Mouse (Mus musculus) forebrain, embryonic 13.5 days (tissue): Measurements from ENCODE around the gene F830045P16Rik. TPM values are rescaled to one million over a fixed set of nuclear protein-coding genes. Genes with fewer than 3 reads are reported as not detected.

Experiments used
- ATAC-seq: fragments of 200-750 bp; cut with Nextera tagmentation; 2 replicates; pipeline ENCODE4 v1.8.0; 2017
- H3K27ac ChIP-seq: fragments of 300-500 bp; sonication (generic); 2 replicates; pipeline ENCODE4 v1.5.1; 2015; ENCODE audit warnings: inconsistent platforms, mild to moderate bottlenecking, moderate library complexity
- H3K27me3 ChIP-seq: fragments of 300-500 bp; sonication (generic); 2 replicates; pipeline ENCODE4 v1.6.1; 2015; ENCODE audit warnings: mild to moderate bottlenecking, inconsistent platforms
- H3K36me3 ChIP-seq: fragments of 300-500 bp; sonication (generic); 2 replicates; pipeline ENCODE4 v1.6.1; 2015; ENCODE audit warnings: mild to moderate bottlenecking, inconsistent platforms; ENCODE audit not compliant: poor library complexity, severe bottlenecking
- H3K4me1 ChIP-seq: fragments of 300-500 bp; sonication (generic); 2 replicates; pipeline ENCODE4 v1.6.1; 2015; ENCODE audit warnings: inconsistent platforms
- H3K4me2 ChIP-seq: fragments of 300-500 bp; sonication (generic); 2 replicates; pipeline ENCODE4 v1.6.1; 2015; ENCODE audit warnings: inconsistent platforms, mild to moderate bottlenecking, moderate library complexity
- H3K4me3 ChIP-seq: fragments of 300-500 bp; sonication (generic); 2 replicates; pipeline ENCODE4 v1.5.1; 2015; ENCODE audit warnings: mild to moderate bottlenecking, inconsistent platforms
- H3K9ac ChIP-seq: fragments of 300-500 bp; sonication (generic); 2 replicates; pipeline ENCODE4 v1.6.1; 2015; ENCODE audit warnings: mild to moderate bottlenecking, inconsistent platforms
- H3K9me3 ChIP-seq: fragments of 300-500 bp; sonication (generic); replicated peaks from 2 replicates; pipeline ENCODE4 v1.6.1; 2016; ENCODE audit warnings: inconsistent platforms
- WGBS: fragments of 180-500 bp; shearing (Covaris S2); methylation state at CpG from one replicate; pipeline ENCODE4 v1.1.7; 2015; 5-methylcytosine and 5-hydroxymethylcytosine counted together
- polyA plus RNA-seq: library from polyadenylated mRNA; unstranded; fragments of >200 nt; fragmentation: Nextera tagmentation; extraction: Ambion mirVana; gene quantifications from 2 replicates; pipeline ENCODE4 v1.2.1, GENCODE M21; 2015

F830045P16Rik gene
- polyA plus RNA-seq, 1 experiment from 2014 or later: not detected

- Histone ChIP-seq H3K9me3 (no peaks in the 10 kb centered on the region), H3K4me2 (no peak overlapping the region), H3K4me3 (no peak overlapping the region), H3K9ac (no peak overlapping the region), H3K4me1 (peaks cover 11% of the 10 kb centered on the region), H3K27me3 (no peaks in the 10 kb centered on the region), H3K36me3 (no peaks in the 10 kb centered on the region), H3K27ac (no peak overlapping the region)
- WGBS: 83% methylated on average over 7 of the region's 7 CpGs
- no peak for ATAC-seq
Observed at GRCm38 (mm10) chr2:129569120-129569519, 32.7 kb upstream of the F830045P16Rik start.

DNA sequence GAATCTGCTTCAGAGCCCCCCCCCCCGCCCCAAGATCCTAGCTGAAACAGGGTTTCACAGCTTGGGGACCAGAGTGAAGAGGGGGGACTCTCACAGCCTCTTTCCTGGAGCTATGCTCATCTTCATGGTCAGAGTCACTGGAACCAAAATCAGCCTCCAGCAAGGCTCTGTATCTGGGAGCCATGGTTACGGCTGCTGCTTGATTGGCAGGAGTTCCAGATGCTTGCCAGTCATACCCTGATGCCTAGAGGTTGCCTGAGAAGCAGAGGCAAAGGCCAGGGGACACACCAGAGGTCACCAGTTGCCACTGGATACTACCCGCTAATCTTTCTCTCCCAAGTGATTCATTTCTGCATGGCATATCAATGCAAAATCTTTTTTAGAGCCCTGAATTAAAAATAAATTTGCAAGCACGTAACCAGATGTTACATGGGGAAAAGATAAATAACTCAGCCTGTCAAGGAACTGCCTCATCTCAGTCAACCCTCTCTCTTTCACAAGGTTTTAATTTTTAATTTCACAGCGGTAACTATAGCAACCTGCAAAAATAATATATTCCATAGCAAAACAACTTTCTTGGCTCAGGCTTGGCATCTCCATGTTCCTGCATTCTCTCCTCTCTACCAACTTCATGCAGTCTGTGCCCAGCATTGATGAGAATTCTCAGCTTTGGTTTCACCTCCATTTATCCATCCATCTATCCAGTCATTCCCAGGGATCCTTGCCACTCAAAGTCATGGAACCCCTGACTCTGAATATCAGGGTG, 27.7 kb upstream of the F830045P16Rik start:
- Histone ChIP-seq H3K9ac (no peak overlapping the region), H3K9me3 (no peaks in the 10 kb centered on the region), H3K4me2 (no peak overlapping the region), H3K4me3 (no peak overlapping the region), H3K36me3 (no peaks in the 10 kb centered on the region), H3K27me3 (no peaks in the 10 kb centered on the region), H3K27ac (no peak overlapping the region), H3K4me1 (no peaks in the 10 kb centered on the region)
- ATAC-seq: 0 out of 2 replicates have a peak, but pooled peaks have one; percentile 30
- WGBS: 74% methylated on average over 5 of the region's 5 CpGs

DNA sequence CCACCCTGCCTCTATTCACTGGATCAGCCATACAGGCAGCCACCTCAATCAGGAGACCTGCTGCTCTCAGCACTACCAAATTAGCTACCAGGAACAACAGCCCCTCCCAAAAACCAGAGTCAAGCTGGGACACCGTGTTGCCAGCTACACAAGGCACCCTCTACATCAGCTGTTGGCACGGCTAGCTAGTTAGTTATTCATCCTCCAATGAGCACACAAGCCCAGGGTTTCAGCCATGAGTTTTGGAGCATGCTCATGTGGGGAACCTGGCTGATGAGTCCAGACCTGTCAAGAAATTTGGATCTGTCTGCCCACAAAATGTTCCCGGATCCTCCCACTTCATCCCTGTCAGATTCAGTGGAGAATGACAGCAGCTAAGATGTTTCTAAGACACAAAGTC, 25.4 kb upstream of the F830045P16Rik start:
- no peak overlapping the region for H3K4me2 ChIP-seq
- no peaks in the 10 kb centered on the region for H3K9me3 ChIP-seq
- no peak overlapping the region for H3K27ac ChIP-seq
- no peak for ATAC-seq
- H3K4me3 ChIP-seq: no peak overlapping the region
- H3K4me1 ChIP-seq: peaks cover 4% of the 10 kb centered on the region; the same call in 1 of the 2 replicates
- H3K9ac ChIP-seq: no peak overlapping the region
- no peaks in the 10 kb centered on the region for H3K36me3 ChIP-seq
- H3K27me3 ChIP-seq: no peaks in the 10 kb centered on the region
- WGBS: 65% methylated on average over 3 of the region's 3 CpGs

DNA sequence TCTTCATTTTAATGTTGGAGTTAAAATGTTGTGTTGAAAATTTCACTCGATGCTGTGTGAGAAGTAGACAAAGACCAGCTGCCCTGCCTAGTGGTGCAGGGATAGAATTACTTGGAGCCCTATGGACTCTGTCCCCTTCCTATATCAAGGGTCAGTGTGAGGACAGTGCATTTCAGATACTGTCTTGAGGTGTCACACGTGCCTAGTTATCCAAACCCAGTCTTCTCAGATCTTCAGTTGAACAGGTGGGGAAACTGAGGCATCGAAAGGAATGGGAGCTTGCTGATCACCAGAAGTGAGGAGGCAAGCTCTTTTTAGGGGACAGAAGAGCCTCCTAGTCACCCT, 22.4 kb upstream of the F830045P16Rik start:
- H3K36me3 ChIP-seq: no peaks in the 10 kb centered on the region
- no peak overlapping the region for H3K9ac ChIP-seq
- no peak for ATAC-seq
- H3K9me3 ChIP-seq: no peaks in the 10 kb centered on the region
- no peak overlapping the region for H3K4me3 ChIP-seq
- no peaks in the 10 kb centered on the region for H3K27me3 ChIP-seq
- no peak overlapping the region for H3K4me2 ChIP-seq
- 78% methylated on average over 3 of the region's 3 CpGs for WGBS
- no peak overlapping the region for H3K27ac ChIP-seq
- H3K4me1 ChIP-seq: peaks cover 4% of the 10 kb centered on the region; the same call in 1 of the 2 replicates

GRCm38 (mm10) chr2:129558008-129558874, 21.8 kb upstream of the F830045P16Rik start:
- Histone ChIP-seq H3K9me3 (no peaks in the 10 kb centered on the region), H3K4me3 (no peak overlapping the region), H3K4me2 (no peak overlapping the region), H3K27me3 (no peaks in the 10 kb centered on the region), H3K4me1 (peaks cover 4% of the 10 kb centered on the region; the same call in 1 of the 2 replicates), H3K36me3 (no peaks in the 10 kb centered on the region), H3K27ac (no peak overlapping the region), H3K9ac (no peak overlapping the region)
- no peak for ATAC-seq
- WGBS: 51% methylated on average over 12 of the region's 12 CpGs

DNA sequence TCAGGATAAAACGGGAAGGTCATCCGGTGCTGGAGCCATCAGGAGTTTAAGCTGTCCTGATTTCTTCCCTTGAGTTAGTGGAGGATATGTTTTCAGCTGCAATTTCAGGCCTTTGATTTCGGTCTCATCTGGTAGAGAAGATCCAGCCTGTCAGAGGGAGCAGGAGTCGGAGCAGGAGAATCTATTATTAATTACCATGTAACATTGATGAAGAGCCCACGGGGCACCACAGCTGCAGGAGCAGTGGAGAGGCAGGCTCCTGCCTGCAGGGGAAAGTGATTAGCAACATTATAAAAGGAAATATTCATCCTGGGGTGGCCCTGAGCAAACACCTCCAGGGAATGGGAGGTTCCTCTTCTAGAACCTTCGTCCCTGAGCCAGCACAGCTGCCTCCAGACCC, 19.7 kb upstream of the F830045P16Rik start:
- Histone ChIP-seq H3K4me1 (peaks cover 4% of the 10 kb centered on the region; the same call in 1 of the 2 replicates), H3K27me3 (no peaks in the 10 kb centered on the region), H3K9ac (no peak overlapping the region), H3K9me3 (no peaks in the 10 kb centered on the region), H3K27ac (no peak overlapping the region), H3K36me3 (no peaks in the 10 kb centered on the region), H3K4me2 (no peak overlapping the region), H3K4me3 (no peak overlapping the region)
- WGBS: 71% methylated on average over 6 of the region's 6 CpGs
- ATAC-seq: no peak

DNA sequence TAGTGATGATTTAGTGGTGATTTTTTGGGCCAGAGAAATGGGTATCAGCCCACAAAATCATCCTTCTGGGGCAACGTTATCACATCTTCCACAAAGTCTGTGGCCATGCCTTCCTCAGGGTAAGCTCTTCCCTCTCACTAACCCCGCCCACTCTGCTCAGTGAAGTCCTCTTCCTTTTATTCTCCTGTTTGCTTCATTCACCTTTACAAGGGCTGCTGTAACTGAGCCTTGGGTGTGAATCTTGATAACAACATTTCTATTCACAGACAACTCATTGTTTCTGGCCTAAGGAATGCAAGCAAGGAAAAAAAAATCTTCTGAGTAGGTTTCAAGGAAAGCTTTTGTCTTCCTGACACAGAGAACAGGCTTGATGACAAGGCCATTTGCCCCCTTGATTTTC, 14.4 kb upstream of the F830045P16Rik start:
- 60% methylated on average over 2 of the region's 2 CpGs for WGBS
- Histone ChIP-seq H3K4me3 (no peak overlapping the region), H3K9me3 (no peaks in the 10 kb centered on the region), H3K9ac (no peak overlapping the region), H3K27ac (no peak overlapping the region), H3K36me3 (no peaks in the 10 kb centered on the region), H3K27me3 (no peaks in the 10 kb centered on the region), H3K4me2 (no peak overlapping the region), H3K4me1 (no peaks in the 10 kb centered on the region)
- no peak for ATAC-seq

DNA sequence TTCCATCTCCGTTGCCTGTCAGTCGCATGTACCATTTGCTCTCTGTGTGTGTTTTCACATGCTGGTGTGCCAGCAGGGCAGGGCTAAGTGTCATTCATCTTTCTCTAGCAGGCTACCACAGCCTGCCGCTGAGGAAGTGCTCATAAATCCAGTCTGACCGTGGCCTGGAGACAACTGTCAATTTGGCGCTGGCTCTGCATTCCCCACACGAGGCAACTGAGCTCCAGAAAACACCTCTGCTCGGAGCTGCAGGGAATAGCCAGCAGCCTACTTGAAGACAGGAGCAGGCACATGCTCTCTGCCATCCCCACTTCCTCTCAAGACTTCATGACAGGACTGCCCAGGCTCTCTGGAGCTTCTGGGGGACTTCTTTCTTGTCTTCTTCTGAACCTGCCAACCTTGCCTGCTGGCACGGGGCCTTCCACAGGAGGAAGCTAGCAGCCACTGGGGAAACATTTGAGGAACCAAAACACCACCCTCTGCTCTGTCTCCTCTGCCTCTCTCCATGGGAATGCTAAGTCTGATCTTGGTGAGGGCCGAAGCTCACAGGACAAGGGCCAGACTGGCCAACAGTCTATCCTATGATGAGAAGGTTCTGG, 13.2 kb upstream of the F830045P16Rik start:
- WGBS: 77% methylated on average over 9 of the region's 9 CpGs
- Histone ChIP-seq H3K27me3 (no peaks in the 10 kb centered on the region), H3K36me3 (no peaks in the 10 kb centered on the region), H3K27ac (no peak overlapping the region), H3K9me3 (no peaks in the 10 kb centered on the region), H3K4me3 (no peak overlapping the region), H3K9ac (no peak overlapping the region), H3K4me2 (no peak overlapping the region), H3K4me1 (peaks cover 5% of the 10 kb centered on the region)
- no peak for ATAC-seq

DNA sequence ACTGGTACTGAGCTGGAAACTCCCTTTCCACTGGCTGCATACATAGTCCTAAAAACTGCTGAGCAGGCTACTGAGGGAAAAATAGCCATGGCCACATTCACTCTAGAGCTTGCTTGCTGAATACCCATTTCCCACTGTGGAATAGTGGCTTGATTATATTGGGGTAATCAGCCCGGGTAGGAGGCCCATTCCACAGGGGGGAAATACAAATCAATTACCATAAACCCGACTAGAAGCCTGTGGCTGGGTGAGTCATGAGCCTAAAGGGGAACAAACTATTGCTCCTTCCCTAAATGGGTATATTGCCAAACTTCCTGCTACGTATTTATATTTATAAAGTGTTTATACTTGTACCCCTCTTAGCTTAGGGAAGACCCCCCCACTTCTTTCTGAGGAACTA, 10.4 kb upstream of the F830045P16Rik start:
- Histone ChIP-seq H3K27ac (no peak overlapping the region), H3K36me3 (no peaks in the 10 kb centered on the region), H3K4me2 (no peak overlapping the region), H3K9ac (no peak overlapping the region), H3K4me1 (peaks cover 11% of the 10 kb centered on the region), H3K4me3 (no peak overlapping the region), H3K9me3 (no peaks in the 10 kb centered on the region), H3K27me3 (no peaks in the 10 kb centered on the region)
- WGBS: 77% methylated on average over 3 of the region's 3 CpGs
- ATAC-seq: no peak

GRCm38 (mm10) chr2:129545596-129545995, 9.2 kb upstream of the F830045P16Rik start:
- H3K4me3 ChIP-seq: no peak overlapping the region
- WGBS: 83% methylated on average over 7 of the region's 7 CpGs

GRCm38 (mm10) chr2:129544919-129545318, 8.5 kb upstream of the F830045P16Rik start:
- Histone ChIP-seq H3K27ac (peak overlapping the region; percentile 40; the same call in 1 of the 2 replicates), H3K9me3 (no peaks in the 10 kb centered on the region), H3K9ac (no peak overlapping the region), H3K27me3 (no peaks in the 10 kb centered on the region), H3K36me3 (no peaks in the 10 kb centered on the region), H3K4me2 (no peak overlapping the region), H3K4me1 (peaks cover 11% of the 10 kb centered on the region), H3K4me3 (no peak overlapping the region)
- ATAC-seq: 0 out of 2 replicates have a peak, but pooled peaks have one; percentile 29
- 57% methylated on average over 3 of the region's 3 CpGs for WGBS

More at GRCm38 (mm10) chr2:129545596-129545995, 9.2 kb upstream of the F830045P16Rik start:
- no peak for ATAC-seq
- H3K27ac ChIP-seq: no peak overlapping the region
- H3K4me1 ChIP-seq: peaks cover 11% of the 10 kb centered on the region
- H3K9me3 ChIP-seq: no peaks in the 10 kb centered on the region
- no peaks in the 10 kb centered on the region for H3K27me3 ChIP-seq
- no peaks in the 10 kb centered on the region for H3K36me3 ChIP-seq
- no peak overlapping the region for H3K4me2 ChIP-seq
- no peak overlapping the region for H3K9ac ChIP-seq

DNA sequence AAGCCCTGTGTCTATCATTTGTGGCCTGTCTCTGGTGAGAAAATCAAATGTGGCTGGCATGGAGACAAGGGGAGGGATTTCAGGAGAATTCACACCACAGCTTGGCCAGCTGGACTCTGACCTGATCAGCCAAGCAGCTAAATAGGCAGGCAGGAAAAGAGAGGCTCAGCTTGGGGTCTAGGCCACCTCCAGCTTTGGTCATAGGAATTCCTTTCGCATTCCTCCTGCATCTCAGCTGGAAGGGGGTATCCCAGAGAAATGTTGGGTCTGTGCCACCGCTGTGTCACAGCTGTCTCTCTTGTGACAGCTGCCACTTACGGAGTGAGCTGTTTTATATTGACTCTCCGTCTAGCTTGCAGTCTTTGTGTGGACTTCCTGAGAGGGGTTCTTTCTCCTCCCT, 8.0 kb upstream of the F830045P16Rik start:
- no peaks in the 10 kb centered on the region for H3K36me3 ChIP-seq
- 14% methylated on average over 4 of the region's 4 CpGs for WGBS
- H3K4me1 ChIP-seq: peaks cover 11% of the 10 kb centered on the region
- no peaks in the 10 kb centered on the region for H3K9me3 ChIP-seq
- peak; percentile 42; the same call in 1 of the 2 replicates for ATAC-seq
- peak overlapping the region; percentile 40; the same call in 1 of the 2 replicates for H3K27ac ChIP-seq
- no peak overlapping the region for H3K9ac ChIP-seq
- H3K27me3 ChIP-seq: no peaks in the 10 kb centered on the region
- H3K4me2 ChIP-seq: no peak overlapping the region
- H3K4me3 ChIP-seq: no peak overlapping the region
